In genomic region chr12:40570250-40570649, GRCm38 (mm10) we compare ENCODE assay signal across 23 mouse cellular contexts.
"Had no signal": no experiment of that assay in that cellular context is flagged by ENCODE, and none has a peak within 500 bp of the region (broad histone marks: within the 10 kb centered on the region; RNA-seq: fewer than 3 reads in every experiment).

No protein-coding gene starts in this region.

- H3K9ac ChIP-seq: limb, embryonic 13.5 days; liver, embryonic 12.5 days; liver, embryonic 15.5 days; midbrain, embryonic 13.5 days; neural tube, embryonic 13.5 days had no signal

- H3K4me3 ChIP-seq: layer of hippocampus, adult 2 months; limb, embryonic 10.5 days; limb, embryonic 13.5 days; liver, embryonic 12.5 days; liver, embryonic 15.5 days; megakaryocyte, embryonic 14.5 days; midbrain, embryonic 10.5 days; midbrain, embryonic 13.5 days; myocyte; neural tube, embryonic 13.5 days had no signal

- H3K27ac ChIP-seq: limb, embryonic 10.5 days; limb, embryonic 13.5 days; liver, embryonic 12.5 days; liver, embryonic 15.5 days; midbrain, embryonic 10.5 days; midbrain, embryonic 13.5 days; stomach, postnatal 0 days had no signal

- H3K36me3 ChIP-seq: limb, embryonic 10.5 days; limb, embryonic 13.5 days; liver, embryonic 12.5 days; liver, embryonic 15.5 days; midbrain, embryonic 10.5 days; midbrain, embryonic 13.5 days; neural tube, embryonic 13.5 days had no signal

- ATAC-seq: liver, embryonic 12.5 days; midbrain, embryonic 13.5 days; midbrain, embryonic 16.5 days had no signal

- DNase-seq: kidney, adult 2 months; kidney, postnatal 25 days; layer of hippocampus, adult 9-11 months; liver; lung, adult 2 months; right cerebral cortex, adult 18-20 months; right cerebral cortex, postnatal 14 days; right cerebral cortex, postnatal 4 days; thymus, adult 2 months; thymus, postnatal 14 days; thymus, postnatal 4 days had no signal

- H3K4me1 ChIP-seq: liver, embryonic 12.5 days; liver, embryonic 15.5 days; megakaryocyte, embryonic 14.5 days had no signal

- H3K9me3 ChIP-seq: limb, embryonic 10.5 days; limb, embryonic 13.5 days; liver, embryonic 12.5 days; liver, embryonic 15.5 days; megakaryocyte, embryonic 14.5 days; midbrain, embryonic 10.5 days; midbrain, embryonic 13.5 days; neural tube, embryonic 13.5 days had no signal

- H3K27me3 ChIP-seq: limb, embryonic 13.5 days; liver, embryonic 12.5 days; liver, embryonic 15.5 days; megakaryocyte, embryonic 14.5 days; midbrain, embryonic 13.5 days; neural tube, embryonic 13.5 days had no signal

- H3K4me2 ChIP-seq: limb, embryonic 13.5 days; liver, embryonic 12.5 days; liver, embryonic 15.5 days; midbrain, embryonic 13.5 days; neural tube, embryonic 13.5 days had no signal
